Mouse (Mus musculus): ENCODE measurements around the gene Lima1.
"Not testable (repeated sequence)": the region's sequence is repeated elsewhere in the genome, so short reads cannot be mapped to it uniquely, and the experiment has no call there.

Gene Lima1

DNA sequence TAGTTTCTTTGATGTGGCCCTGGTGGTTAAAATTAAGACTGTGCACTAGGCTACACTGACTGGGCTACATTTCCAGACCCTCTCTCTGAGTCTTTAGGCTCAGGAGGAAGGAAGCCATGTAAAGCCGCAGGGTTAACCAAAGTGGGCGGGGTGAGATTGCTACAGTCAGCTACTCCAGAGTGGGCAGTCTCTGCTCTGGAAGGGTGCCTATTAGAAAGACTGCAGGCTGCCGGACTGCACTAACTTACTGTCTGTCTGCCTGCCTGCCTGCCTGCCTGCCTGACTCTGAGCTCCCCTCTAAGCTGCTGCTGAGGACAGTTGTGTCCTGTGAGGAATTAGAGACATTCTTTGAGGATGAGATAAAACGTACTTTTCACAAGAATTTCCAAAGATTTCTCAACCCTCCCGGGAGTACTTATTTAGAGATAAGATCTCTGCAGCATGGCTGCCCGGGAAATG is 72.0 kb downstream of the Lima1 start:
- DNase-seq (ENCODE audit: low spot score), result no peak

DNA sequence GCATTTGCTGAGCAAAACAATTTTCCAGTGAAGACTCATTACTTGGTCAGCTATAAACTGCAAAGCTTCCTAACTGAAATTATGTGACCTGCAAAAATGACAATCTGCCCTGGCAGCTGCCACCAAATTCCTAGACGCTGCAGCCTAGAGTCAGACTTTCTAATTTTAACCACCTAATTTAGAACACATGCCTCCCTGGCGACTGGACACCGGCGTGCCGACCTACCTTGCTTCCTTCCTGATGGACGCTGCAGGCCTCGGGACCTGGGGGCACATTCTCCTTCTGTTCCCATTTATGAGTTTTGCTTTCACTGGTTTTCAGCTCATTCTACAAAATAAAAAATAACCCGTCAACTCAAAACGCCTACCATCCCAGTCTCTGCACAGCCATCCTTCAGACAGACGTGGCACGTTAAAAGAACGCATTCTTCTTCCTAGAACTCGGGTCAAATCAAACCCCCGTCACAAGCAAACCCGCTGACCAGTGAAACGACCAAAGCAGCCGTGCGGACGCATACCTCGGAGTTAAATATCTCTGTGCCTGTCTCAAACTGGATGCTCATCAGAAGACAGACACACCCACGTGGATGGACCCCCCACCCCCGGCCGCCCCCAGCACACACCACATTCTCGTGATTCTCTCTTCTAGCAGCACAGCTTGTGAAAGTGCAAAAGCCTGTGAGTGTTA is 73.2 kb downstream of the Lima1 start:
- no peak for DNase-seq (ENCODE audit: low spot score)

DNA sequence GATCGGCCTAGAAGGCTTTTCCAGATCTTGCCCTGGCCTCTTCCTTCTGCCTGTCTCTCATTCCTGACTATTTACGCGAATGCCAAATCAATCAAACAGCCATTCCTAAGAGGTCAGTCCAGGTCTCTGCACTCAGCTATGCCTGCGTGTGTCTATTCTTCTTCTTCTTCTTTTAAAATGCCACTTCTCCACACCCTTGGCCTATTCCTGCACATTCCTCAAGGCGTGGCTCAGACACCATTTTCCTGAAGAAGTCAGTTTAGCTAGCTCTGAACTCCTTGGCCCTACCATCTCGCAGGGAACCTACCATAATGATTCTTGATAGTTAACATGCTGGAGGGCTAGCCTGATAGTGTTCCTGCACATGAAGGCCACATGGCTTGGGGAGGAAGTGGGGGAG is 75.5 kb downstream of the Lima1 start:
- DNase-seq (ENCODE audit: low spot score), result no peak

DNA sequence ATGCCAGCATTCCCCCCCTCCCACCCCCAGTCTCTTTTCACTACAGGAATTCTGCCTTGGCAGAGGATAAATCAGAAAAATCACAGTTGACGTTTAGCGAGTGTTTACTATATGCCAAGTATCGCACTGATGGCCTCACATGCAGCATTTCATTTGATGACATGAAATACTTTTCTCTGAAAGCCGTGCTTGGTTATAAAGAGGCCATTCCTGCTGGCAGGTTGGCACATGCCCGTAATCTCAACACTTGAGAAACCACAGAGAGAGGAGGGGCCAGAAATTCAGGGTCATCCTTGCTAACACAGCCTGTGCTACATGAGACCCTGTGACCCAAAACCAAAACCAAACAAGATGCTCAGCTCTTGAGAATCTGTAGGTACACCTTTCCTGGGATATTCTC is 77.4 kb downstream of the Lima1 start:
- DNase-seq (ENCODE audit: low spot score), result no peak

DNA sequence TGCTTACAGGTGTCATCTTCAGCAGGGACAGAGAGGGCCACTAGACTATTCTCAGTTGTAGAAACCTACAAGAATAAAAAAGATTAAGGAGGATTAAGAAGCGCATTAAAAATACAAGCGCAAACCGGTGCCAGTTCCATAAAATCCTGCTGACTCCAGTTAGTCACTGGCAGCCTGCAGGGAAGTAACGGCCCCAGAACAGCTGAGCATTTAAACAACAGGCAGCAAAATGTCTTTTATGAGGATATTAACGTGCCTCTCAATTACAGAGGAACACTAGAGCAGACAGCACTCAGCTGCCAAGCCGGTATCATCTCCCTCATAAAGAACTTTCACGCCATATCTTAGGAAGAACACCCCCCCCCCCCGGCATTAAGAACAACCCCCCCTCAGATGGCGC is 78.5 kb downstream of the Lima1 start:
- DNase-seq (ENCODE audit: low spot score), result no peak

DNA sequence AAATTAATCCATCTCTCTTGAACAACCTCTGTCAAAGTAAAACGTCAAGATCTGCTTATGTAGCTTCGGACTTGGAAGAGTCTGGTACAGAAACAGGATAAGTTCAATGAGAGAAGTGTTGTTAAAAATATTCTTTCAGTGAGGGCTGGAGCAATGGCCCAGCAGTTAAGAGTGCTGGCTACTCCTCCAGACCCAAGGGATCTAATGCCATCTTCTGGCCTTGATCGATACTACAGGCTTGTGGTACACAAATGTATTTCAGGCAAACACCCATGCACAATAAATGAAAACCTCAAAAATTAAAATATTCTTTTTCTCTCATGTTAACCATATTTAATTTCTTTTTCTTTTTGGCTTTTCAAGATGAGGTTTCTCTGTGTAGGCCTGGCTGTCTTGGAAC is 79.2 kb downstream of the Lima1 start:
- DNase-seq (ENCODE audit: low spot score), result no peak

DNA sequence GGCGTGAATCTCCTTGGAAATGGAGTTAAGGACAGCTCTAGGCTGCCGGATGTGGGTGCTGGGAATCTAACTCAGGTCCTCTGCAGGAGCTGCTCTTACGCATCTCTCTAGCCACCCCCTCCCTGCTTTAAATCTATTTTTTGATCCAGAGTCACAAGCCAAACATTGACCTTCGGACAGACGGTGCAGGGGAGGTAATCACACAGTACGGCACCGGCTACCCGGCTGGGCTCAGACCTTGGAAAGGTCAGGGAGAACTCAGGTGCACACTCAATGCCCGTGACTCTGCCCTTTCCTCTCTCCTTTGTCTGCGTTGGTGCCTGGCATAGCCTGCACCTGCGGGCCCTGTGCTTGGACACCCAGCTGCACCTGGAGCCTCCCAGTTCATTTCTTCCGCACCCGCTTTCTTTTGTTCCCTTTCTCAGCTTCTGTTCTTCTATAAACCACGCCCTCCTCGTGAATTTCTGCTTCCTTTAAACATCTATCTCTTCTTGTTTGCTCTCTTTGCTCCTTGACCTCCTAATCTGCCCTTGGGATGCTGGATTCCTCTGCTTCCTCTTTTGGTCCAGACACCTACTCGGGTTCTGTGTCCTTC is 82.9 kb downstream of the Lima1 start:
- DNase-seq (ENCODE audit: low spot score), result no peak

DNA sequence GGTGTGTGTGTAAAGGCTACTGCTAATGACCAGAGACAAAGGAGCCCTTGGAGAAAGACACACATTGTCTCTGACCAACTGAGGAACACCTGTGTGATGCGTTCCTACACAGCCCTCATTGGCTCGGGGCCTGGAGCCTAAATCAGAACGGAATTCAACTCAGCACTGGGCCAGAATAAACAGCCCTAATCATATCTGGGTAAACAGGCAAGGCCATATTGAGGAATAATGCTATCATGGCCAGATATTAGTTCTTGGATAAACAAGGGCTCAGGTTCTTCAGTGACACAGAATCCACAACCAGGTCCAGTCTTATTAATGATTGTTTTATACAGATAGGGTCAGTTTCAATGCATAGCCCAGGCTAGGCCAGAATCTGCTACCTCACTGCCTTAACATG is 84.3 kb downstream of the Lima1 start:
- no peak for DNase-seq (ENCODE audit: low spot score)

DNA sequence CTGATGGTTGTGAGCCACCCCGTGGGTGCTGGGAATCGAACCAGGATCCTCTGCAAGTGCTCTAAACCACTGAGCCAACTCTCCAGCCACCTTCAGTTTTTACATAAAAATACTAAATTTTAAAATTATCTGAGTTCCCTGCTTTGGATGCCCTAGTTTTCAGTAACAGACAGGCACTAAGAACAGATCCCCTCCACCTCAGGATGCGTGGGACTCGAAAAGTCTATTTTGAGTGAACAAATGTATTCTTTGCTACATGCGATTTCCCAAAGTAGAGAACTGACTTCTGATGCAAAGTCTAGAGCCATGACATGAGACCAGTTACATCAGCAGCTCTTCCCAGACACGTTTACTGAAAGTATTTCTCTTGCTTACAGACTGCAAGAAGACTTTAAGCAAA is 84.8 kb downstream of the Lima1 start:
- no peak for DNase-seq (ENCODE audit: low spot score)

DNA sequence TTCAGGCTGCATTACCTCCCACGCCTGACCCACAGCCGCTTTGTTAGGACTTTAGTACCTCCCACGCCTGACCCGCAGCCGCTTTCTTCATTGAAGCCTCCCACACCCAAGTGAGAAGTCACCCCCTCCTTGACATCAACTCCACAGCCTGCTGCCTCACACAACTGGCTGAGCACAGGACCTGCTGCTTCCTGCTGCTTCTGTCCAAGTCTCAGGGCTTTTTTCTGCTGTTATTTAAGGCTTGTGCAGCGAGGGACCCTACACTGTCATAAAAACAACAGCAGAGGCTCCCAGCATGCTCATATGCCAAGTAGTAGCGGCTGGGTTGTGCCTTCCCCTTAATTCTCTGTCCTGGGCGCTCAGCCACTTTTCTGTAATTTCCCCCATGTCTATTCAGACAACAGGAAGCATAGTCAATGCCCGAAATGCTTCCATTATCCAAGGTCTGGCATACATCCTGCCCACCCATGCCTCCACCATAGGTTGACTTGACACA is 87.6 kb downstream of the Lima1 start:
- DNase-seq (ENCODE audit: low spot score), result peak; percentile 36

DNA sequence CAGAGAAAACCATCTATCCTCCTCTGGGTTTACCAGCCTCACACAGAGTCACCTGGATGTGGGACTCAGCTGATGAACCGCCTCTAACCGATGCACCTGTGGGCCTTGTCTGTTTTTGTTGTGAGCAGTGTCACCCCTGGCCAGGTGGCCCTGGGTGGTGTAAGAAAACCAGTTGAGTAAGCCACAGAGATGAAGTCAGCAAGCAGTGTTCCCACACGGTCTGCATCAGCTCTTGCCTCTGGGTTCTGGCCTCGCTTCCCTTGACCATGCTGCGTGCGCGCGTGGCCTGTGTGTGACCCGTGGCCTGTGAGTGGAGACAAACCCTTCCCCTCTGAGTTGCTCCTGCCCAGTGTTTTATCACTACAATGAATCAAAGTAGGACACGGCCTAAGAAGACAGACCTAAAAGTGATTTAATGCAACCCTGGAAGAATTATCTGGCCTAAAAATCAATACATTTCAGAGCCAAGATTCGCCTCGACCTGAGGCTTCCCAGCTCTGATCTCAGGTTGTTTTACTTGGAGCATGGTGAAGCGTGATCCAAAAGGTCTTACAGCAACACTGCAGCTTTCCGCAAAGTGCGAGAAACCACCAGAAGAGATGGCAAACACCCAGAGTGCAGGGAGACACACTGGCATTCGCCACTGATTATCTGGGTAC is 96.5 kb downstream of the Lima1 start:
- no peak for DNase-seq (ENCODE audit: low spot score)

DNA sequence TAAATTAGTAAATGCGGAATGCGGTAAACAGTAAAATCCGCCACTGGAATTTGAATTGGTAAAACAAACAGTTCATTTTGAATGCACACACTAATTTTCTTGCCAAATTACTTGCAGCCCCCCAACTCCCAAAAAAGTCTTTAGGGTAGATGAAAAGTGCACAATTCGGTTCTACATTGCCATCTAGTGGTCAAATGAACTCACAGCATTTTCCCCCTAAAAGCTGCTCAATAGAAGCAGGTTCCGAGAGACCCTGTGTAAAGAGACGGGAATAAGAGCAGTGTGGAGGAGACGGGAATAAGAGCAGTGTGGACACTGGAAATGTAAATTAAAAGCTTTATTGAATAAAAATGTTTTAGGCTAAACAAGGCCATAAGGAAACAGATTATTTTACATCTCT is 97.1 kb downstream of the Lima1 start:
- no peak for DNase-seq (ENCODE audit: low spot score)

DNA sequence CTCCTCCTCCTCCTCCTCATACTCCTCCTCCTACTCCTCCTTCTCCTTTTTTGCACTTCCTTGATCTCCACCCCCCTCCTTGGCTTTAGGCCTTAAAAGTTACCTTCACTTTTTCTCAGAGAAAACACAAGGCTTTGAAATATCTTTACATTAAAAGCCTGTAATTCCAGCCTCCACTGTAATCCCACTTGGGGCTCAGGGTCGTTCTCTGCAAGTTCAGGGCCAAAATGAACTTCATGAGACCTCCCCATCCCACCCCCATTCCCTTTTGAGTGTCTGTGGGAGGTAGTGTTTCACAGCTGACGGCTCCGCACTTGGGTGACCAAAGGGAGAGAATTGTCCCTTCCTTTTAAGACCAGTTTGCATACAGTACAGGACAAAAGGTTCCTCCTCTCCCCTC is 102.3 kb downstream of the Lima1 start:
- no peak for DNase-seq (ENCODE audit: low spot score)

DNA sequence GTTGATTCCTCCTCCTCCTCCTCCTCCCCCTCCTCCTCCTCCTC is 102.6 kb downstream of the Lima1 start, which contains the start of gene Cers5:
Cers5 (minus strand) TSS at position 5 of the 44 bp plus-strand sequence.
- DNase-seq (ENCODE audit: low spot score), result not testable (repeated sequence)

DNA sequence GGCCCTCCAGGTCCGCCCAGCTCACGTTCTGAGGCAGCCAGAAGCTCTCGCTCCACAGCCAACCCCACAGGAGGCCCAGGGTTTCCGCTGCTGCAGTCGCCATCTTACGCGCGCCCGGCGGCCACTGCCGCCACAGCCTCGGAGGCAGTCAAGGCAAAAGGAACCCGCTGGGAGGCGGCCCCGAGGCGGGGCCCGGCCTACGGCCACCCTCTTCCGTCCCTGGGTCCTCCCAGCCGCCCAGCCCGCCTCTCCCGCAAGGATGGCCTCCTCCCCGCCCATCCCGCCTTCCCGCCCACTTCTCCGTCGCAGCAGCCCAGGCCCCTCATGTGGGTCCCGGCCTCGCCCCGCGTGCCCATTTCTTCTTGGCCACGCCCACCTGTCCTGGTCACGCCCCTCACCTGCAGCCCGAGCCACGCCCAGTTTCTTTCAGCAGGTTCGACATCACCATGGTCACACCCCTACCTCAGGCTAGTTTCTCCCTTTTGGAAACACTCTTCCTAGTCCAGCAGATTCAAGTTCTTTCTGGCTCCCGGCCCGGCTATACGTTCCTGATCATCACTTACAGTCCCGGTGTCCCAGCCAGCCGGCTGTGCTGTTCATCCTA is 102.9 kb downstream of the Lima1 start:
- peak; percentile 86 for DNase-seq (ENCODE audit: low spot score)

DNA sequence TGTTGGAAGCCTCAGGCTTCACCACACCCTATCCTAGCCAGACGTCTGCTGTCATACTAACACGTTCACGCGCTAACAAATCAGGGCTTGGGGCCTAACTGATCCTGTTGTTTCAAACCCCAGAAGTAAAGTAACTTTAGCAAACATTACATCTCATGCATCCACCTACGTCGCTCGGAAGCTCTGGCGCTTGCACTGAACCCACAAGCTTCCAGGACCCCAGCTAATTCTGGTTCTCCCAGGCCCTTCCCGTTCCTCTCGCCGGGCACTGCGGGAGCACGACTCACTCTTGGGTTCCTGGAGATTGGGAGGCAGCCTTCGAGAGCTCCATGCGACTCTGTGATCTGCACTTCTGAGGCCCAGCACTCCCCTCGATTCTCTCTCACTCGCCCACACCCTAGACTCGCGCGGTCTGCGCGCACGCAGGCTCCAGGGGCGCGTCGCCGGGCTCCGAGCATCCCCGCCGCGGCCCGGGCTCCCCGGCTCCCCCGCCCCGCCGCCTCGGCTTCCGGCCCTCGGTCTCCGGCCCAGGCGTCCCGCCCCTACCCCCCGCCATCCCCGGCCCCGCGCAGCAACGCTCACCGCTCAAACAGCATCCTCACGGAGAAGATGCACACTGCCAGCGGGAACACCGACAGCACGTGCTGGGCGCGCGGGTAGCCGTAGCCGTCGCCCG is 103.5 kb downstream of the Lima1 start:
- peak; percentile 15 for DNase-seq (ENCODE audit: low spot score)

DNA sequence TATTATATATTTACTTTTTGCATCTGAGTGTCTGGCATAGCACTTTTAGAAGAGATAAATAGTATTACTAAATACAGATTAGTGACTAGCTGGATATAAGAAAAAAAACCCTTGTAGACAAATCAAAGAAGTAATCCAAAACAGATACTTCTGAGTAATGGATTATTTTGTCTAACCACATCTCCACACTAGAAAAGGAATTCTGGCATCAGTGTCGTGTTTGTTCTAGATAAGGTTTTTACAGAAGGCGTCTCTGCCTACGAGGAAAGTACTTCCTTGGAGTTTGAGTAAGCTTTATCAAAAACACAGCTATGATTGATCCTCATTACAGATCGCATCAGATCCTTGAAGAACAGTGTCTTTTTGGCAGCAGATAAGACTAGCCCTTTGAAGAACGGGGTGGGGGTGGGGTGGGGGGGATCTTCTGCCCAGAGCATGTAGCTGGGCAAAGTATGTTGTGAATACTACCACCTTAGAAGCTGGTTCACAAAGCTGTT is 104.2 kb downstream of the Lima1 start:
- no peak for DNase-seq (ENCODE audit: low spot score)

DNA sequence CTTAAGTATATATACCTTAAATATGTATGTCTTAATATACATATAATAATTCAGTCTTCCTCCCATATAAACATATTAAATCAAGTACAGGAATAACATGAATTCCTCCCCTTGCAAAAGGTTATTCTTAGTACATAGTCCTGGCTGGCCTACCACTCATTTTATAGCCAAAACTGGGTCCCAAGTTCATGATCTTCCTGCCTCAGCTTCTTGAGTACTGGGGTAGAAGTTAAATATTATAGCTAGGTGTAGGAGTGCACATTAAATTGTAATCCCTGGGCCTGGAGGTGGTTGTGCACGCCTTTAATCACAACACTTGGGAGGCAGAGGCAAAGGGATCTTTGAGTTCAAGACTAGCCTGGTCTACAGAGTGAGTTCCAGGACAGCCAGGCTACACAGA is 106.5 kb downstream of the Lima1 start:
- no peak for DNase-seq (ENCODE audit: low spot score)

DNA sequence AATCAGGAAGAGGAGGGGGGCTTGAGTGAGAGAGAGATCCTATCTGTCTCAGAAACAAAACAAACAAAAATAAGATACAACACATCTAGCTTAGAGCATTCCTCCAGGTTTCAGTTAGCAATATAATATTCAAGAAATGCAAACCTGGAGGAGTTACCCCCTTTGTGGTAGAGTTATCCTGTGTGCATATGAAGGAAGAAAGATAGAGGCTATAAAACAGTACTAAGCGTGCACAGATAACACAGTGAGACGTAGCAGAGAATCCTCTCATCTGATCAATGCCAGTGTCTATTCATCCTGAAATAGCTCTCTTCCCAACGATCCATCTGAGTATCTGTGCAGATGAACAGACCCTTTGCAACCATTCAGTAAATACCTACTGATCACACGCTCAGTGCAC is 107.8 kb downstream of the Lima1 start:
- no peak for DNase-seq (ENCODE audit: low spot score)

DNA sequence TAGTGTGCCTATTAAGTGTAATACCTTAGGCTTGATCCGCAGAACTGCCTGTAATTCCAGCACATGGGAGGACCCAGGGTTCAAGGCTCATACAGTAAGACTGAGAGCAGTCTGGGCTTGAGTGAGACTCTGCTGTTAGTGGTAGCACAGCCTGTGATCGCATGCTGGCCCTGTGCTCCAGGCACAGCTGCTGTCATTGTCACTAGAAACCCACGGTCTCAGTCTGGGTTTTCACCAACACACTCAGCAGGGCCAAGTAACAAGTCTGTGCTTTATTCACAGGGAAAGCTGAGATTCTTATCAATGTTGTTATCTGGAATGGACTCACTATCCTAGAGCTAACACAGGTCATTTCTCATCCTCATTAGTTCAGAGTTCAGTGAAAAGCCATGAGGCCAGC is 121.1 kb downstream of the Lima1 start:
- DNase-seq (ENCODE audit: low spot score), result no peak

DNA sequence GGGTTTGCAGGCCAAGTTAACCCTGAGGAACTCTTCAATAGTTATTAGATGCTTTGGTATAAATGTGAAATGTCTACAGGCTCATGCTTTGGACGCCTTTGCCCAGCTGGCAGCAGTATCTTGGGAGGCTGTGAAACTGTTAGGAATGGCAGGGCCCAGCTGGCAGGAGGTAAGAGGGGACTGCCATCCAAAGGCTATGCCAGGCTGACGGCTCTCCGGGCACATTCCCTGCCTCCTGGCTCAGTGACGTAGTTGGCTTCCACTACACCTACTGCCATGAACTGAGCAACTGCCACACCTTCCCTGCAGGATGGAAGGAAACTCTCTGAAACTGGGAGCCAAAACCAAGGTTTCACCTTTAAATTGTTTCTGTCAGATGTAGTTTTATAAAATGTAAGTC is 135.0 kb downstream of the Lima1 start:
- no peak for DNase-seq (ENCODE audit: low spot score)

DNA sequence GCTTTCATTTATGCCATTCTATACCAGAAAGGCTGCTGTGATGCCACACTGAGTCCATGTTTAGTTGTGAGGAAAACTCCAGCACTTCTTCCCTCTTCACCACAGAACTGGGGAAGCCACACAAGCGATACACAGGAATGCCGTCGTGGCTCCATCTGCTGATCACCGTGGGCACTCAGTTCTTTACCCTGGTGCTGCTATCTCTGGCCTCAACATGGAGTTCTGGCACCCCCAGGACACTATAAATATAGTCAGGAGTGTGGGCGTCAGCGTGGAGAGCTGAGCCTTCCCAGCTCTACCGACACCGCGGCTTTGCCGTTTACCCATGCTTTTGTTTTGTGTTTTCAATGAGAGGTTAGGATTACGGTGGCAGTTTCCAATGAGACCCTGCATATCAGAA is 138.6 kb downstream of the Lima1 start:
- DNase-seq (ENCODE audit: low spot score), result no peak

DNA sequence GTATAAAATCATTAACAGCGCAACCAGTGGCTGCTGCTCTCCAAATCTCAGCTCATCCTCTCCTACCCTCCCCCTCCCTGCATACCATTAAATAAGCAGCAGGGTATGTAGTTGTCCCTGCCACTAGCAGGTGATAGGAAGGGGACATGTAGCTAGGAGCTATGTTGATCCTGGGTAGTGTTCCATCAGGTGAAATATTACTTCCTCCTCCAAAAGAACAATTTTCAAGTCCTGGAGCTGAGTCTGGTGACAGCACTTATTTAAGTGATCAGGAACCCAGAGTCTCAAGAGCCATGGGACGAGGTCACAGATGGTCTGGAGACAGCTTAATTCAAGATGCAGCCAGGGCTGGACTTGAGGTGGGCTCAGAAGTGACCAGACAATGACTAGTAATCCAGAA is 139.6 kb downstream of the Lima1 start:
- DNase-seq (ENCODE audit: low spot score), result peak; percentile 100
